Mouse (Mus musculus) heart, adult 2 months (tissue): ENCODE measurements around the gene Slc29a2.

ENCODE experiments used
- CTCF ChIP-seq: fragments of 200-600 bp; IDR thresholded peaks from 2 replicates; pipeline ENCODE4 v1.8.1; 2022; ENCODE audit warnings: antibody characterized with exemption, mild to moderate bottlenecking, moderate library complexity
- POLR2A ChIP-seq: fragments of 200-500 bp; IDR thresholded peaks from 2 replicates; pipeline ENCODE4 v1.6.1; 2011; ENCODE audit warnings: mild to moderate bottlenecking, low read depth, low read length, control low read depth; ENCODE audit not compliant: insufficient read depth

DNA sequence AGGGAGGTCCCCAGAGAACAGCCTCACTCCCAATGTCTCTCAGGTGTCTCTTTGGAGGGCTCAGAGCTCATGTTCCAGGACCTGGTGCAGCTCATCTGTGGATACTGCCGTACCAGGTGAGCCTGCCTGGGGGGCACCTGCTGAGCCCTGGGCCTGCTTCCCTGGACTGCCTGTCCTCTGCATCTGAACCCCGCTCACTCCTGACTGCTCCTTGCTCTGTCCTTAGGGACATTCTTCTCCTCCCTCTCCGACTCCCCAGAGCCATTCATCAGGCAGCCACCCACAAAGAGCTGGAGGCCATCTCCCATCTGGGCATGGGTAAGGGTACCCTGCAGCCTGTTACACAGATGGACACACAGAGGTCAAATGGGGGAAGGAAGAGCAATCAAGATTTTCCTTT lies 27.9 kb downstream of the Slc29a2 start:
- no peak for TF ChIP-seq POLR2A
- no peak for TF ChIP-seq CTCF
